Mouse (Mus musculus): ENCODE results near the gene Prkn.

The Prkn gene

DNA sequence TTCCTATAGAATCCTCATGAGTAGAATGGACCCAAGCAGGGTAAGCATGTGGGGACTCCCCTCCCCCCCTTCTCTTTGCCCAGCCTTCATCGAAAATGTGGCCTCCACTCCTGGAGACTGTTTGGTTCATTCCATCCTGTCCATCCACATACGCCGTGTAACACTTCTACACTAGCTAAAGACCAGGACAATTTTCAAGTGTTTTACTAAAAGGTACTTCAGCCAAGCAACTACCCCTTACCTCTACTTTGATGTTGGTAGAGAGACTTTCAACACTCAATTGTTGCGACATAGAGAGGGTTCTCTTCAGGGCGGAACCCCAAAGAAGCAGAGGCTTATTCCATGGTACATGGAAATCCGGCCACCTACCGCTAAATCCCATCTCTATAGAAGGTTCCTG lies 823.3 kb downstream of the Prkn start:
- DNase-seq = no peak

DNA sequence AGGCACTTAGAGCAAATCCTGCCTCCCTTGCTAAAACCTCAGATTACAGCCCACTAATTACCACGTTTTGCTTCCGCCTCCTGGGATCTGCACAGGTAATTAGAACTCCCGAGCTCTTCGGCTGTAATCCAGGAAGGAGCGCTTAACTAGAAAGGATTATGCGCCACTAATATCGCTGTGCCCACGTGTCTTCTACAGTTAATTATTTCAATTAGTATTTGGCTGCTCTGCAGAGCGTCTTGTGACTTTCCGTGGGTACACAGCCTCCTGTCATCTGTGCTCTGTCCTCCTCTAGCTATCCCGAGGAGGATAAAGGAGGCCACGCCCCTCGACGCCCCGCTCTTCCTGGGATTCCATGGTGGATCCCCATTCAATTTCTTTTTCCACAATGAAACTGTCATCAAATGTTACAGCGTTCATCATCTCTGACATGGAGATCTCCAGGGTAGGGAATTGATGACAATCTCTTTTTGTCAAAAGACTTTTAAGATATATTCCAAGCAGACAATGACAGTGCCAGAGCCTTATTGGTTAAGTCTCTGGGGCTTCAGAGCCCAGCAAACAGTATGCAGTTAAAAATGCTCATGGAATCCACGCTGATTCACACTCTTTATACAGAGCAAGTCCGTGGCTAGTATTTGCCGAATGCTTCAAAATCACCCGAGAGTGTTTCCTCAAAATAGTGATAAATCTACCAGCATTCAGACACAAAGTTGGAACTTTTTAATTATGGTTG lies 824.6 kb downstream of the Prkn start:
- no peak for DNase-seq

DNA sequence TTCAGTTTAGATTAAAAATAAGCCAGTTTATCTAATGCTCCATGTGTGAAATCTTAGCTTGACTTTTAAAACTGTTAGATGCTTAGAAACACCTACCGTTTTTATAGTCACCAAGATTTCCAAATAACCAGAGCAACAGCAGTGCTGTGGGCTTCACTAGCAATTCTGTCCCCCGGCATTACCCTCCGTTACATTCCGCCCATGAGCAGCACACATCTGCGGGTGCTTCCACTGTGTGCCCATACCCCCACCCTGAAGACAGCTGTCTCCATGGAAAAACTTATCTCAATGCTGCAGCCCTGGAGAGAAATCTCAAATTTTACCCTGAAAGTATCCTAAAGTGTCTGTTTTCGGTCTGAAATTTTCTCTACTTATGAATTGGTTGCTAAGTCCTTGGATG lies 839.5 kb downstream of the Prkn start:
- DNase-seq = no peak

DNA sequence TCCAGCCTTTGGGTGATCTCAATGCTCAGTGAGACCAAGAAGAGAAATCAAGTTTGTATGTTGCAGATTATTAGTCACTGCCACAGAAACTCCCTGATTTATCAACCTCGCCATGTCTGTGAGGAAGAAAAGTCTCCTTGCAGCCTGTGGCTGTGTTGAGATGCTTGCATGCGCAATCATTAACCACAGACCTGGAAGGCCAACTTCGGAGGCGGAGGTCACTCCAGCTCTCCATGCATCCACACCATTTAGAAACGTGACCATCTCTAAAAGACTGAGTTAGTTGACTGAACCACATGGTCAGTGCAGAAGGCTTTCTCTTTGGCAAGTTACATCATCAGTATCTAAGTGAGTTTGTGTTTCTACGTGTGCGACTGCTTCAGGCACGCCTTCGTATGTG lies 840.3 kb downstream of the Prkn start:
- no peak for DNase-seq

DNA sequence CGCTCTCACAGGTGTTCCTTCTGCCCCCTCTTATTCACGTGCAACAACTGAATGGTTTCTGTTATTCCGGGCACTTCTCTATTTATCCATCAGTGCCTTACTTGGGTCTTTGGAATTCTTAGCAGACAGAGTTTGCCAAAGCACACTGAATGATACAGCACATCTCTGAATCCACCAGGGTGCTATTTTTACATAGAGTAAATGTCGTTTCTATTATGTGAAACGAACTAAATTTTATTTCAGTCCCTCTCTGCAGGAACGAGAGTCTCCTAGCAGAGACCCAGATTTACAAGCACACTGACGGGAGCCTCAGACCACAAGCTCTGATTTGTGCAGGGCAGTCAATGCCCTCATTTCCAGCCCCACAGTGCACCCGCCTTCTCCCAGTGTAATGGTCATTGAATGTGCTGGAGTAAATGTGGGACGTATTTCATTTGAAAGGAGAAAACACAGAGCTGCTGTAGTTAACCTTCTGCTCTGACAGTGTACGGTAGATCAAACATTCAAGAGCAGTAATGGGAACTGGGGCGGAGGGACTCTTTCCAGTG lies 841.7 kb downstream of the Prkn start:
- DNase-seq = no peak

DNA sequence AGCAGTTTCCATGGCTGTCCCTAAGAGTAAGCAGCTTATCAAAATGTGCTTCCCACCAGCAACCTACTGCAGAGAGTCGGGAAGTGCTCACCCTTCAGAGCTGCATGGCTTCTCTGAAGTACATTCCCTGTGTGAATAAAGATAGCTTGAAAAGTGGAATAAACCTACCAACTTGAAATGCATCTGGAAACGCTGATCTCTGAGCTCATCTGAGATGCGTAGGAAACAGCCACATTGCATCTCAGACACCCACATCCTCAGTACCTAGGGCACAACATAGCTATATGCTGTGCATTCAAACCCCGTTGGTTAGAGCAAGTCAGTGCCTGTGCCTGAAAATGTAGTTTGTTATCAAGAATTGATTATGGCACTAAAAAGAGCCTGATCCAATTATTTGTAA lies 864.8 kb downstream of the Prkn start:
- no peak for DNase-seq

DNA sequence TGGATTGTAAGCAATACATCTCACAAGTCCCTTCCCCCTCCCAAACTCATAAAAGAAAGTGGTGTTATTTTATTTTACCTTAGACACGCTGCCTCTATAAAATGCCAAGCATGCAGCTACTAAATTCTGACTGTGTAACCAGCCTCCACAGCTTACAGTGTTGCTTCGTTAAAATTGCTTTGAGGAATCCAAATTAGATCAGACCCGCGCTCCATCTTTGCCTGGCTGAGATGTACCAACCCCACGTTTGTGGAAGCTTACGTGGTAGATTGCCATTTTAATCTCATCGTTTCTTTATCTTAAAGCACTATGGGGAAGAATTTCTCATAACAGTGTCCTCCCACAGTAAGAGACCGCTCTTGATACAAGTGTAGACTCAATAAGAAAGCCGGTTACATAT lies 865.6 kb downstream of the Prkn start:
- DNase-seq = no peak

DNA sequence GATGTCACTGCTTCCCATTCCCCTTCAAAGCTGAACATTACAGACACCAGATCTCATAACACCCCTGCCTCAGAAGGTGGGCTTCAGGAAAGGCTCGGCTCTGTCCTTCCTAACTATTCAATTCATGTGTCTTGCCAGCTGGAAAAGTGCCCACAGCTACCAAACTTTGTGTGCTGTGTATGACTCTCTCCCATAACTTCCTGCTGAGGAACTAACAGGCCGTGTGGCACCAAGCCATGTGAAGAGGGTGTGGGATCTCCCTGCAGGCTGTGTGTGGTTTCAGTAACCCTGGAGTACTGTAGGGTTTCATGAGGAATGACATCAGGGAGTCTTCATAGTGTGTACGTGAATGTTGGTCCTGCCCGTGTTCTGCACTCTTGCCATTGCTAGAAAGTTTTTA lies 871.9 kb downstream of the Prkn start:
- no peak for DNase-seq

DNA sequence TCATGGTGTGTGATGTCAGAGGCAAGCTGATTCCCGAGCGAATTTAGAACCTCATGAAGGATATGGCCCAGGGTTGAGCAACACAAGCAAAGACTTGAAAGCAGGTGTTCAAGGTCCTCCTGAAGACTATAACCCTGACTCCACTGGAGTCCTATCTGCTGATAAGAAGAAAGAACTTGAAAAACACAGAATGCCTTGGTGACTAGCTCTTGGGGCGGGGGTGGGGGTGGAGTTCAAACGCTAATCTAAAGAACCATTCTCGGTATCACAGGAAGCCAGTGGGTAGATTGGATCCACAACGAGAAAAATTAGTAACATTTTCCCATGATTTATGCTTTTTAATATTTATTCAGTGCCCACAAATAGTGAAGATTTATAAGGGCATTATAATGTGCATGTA lies 879.6 kb downstream of the Prkn start:
- DNase-seq = no peak

DNA sequence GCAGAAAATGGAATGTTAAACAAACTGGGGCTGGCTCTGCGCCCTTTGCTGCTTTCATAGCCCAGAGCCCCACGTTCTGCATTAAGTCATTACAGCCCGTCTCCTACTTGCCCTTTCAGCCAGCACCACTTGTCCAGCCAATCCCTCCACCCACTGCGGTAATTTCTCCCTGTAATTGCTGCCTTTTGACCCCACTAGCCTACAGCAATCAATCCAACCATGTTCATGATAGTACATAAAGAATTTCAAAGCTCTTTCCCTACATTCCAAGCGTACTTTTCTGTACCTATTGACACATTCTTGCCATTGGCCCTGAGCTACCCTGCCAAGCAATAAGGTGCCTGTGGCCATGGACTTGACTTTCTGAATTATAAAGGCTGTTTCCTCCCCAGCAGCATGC lies 881.7 kb downstream of the Prkn start:
- no peak for DNase-seq

DNA sequence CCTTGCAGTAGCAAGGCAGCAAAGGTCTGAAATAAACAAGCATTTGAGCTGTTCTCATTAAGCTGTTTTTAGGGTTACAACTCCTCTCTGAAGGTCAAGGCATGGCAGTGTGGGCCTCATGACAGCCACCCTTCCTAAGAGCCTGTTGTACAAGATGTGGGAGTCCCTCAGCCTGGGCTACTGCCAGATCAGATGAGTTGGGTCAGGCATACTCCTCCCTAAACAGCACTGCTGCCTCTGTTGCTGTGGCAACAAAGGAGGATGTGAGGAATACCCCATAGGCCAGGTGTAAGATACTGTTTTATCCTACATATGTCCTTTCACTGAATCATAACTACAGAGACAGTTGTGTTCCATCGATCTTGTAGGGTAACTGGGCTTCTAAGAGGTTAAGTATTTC lies 882.3 kb downstream of the Prkn start:
- no peak for DNase-seq

DNA sequence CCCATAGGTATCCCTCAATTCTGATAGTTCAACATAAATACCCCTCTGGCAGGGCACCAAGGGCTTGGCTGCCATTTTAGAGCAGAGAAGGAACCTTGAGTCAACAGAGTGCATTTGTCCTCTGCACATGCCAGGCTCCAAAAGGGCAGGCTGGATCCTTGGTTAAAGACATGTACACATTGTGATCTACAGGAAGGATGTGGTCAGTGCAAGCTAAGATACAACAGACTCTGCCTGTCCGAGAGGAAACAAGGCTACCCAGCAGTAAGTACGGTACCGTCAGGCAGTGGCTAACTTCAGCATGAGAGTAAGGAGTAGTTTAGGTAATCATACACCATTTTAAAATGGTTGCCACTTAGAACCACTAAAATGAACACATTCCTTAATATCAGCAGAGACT lies 884.0 kb downstream of the Prkn start:
- DNase-seq = no peak

DNA sequence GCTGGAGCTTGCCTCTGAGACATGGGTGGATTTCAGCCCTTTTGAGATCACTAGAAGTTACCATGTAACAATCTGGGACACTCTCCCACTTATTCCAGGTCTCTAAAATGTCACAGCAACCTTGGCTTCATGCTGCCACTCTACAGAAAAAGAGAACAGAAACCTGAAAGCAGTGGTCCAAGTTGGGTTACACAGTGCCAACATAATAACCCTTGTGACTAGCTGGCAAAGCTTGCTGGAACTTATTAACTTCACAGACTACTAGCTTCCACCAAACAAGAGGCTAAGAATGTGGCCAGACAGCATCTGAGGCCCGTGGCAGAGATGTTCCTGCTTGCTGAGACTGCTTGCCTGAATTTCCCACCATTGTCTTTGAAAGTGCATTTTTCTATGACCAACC lies 886.9 kb downstream of the Prkn start:
- DNase-seq = no peak

DNA sequence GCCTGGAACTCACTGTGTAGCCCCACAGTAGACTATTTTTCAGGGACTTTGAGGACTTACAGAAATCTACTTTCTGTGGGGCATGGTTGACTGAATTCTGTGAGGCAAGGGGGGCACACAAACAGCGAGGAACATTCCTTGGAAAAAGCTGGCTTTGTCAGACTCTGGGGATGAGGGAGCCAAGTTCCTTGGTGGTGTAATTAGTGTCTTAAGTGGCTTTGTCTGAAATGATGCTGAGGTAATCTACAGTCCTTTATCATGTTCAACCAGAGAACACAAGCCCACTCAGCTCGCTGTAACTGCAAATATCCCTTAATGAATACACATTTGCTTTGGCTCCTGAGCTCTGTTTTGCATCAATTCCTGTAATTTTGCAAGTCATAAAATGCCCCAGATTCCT lies 888.1 kb downstream of the Prkn start:
- DNase-seq = no peak

DNA sequence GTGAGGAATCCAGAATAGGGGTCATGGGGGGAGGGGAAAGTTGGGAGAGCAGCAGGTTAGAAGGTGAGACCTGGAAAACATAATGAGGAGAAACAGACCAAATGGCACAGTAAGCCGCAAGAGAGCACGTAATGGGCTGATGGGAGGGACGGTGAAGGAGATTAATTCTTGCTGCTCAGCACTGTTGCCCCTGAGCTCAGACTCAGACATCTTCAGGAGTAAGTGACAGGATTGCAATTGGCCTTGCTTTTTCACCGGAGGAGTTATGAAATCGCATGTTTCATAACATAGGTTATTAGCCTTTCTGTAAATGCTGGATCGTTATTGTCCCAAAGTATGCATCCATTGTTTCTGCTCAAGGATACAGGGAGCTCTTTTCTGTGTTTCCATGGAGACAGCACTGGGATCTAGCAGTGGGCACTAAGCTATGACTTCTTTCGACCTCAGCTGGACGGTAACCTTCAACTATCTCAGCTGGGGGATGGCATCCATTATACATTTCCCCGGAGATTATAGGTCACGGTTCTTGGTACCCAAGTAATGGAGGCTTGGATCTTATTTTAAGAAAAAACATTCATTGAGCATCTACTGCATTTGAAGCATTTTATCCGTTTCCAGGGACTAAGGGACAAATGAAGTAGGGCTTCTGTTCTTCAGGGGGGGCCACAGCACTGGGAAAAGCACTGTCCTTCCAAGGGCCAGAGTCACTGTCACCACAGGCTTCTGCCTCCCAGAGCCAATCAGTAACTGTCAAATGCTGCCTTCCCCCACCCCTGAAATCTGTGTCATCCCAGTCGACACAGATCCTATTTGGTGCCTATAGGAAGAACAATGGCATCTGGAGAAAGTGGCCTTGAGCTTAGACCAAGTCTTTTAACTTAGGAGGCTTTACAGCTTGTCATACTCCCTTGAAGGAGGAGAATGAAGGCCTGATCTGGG lies 890.7 kb downstream of the Prkn start:
- no peak for DNase-seq

DNA sequence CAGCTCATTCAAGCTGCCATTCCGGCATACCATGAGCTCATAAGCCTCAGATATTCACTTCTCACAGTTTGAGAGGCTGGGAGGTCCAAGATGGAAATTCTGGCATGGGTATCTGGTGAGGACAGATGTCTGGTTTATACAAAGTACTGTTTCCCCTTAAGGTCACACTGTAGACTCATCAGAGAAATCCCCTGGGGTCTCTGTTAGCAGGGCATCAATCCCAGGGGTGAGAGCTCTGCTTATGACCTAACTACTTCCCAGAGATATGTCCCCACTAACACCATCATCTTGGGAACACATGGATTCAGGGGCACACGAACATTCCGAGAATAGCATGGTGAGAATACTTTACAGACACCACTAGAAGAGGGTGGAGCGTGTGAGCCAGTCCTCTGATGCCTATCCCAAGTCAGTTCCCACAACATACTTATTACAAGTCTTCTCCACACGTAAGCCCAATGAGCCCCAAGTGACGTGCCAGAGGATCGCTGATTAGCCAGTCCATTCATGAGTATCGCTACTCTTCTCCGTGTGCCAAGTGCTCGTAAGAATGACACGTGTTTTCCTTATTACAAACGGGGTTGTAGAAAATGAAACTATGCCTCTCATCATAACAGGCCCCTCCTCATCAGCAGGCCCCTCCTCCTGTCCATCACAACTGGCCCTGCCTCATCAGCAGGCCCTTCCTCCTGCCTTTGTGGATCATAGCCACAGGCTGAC lies 895.1 kb downstream of the Prkn start:
- DNase-seq = no peak

DNA sequence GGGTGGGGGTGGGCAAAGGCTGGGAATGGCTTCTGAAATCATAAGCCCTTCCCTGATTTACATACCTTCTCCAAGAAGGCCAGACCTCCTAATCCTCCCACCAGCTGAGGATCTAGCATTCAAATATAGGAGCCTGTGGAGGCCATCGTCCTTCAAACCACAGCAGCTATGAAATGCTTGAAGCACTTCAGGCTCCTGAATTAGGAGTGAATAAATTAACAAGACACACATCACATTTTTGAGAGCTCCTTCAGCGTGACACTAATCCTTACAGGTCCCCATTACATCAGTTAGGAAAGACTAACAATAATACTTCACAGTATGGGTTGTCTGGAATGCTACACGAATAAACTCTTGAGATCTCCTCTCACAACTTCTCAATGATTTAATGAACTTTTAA lies 896.3 kb downstream of the Prkn start:
- DNase-seq = no peak

DNA sequence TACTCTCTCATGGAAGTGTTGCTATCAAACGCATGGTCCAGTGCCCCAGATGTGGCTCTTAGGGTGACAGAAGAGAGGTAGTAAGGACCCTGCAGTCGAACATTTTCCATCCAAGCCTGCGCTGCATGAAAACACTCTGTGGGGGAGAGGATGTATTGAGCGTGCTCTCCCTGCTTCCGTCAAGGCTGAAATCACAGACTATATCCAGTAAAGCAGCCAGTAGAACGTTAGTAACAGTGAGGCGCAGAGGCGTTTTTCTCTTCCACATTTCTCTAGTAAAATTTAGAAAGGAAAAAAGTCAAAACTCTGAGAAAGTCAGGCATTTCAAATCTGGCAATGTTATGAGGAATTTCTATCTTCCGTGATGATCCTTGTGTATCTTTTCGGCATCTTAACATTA lies 897.7 kb downstream of the Prkn start:
- DNase-seq = no peak

DNA sequence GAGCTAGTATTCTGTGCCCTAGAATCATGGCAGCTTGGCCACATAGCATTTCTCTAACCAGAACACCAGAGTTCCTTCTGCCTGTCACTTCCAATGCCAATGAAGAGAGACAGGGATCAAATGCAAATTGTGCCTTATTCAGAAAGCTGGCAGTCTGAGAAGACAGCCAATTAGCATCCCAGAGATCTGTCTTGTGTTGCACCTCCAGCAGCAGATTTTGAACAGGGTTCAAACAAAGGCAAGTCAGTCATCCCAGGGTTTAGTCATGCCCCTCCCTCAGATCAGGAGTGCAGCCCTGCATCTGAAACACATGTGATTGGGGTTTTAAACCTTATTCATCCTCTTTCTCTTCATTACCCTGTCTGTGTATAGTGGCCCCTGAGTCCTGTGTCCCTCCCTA lies 900.5 kb downstream of the Prkn start:
- no peak for DNase-seq

DNA sequence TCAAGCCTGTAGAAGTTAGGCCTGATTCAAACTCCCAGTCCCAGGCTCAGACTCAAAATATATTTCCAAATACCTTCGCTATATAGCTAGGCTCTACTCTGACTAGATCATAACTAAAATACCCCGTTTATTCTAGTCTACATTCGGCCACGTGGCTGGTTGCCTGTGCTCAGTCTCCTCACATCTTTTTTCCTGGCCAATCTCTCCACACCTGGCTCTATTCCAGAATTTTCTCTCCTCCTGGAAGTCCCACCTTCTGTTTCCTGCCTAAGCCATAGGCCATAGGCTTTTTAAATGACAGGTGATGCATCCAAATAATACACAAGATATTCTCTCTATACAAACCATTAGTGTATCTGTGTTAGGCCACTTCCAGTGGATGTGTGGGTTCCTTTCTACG lies 901.0 kb downstream of the Prkn start:
- DNase-seq = no peak

DNA sequence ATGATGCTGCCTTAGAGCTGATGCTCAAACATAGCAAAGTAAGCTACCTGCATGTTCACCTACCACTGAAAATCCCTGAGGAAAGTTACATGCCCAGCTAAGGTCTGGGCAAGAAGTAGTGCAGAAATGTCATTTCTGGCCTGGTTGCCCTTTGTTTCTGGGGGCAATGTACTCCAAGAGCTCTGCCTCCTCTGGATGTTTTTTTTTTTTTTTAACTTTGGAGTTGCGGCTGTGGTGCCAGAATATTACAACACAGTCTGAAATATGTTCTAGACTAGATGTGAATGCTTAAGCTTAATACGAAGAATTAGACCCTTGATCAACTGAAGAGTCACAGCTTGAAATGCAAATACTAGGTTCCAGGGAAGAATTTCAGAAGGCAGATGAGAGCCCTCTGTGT lies 911.1 kb downstream of the Prkn start:
- DNase-seq = no peak

DNA sequence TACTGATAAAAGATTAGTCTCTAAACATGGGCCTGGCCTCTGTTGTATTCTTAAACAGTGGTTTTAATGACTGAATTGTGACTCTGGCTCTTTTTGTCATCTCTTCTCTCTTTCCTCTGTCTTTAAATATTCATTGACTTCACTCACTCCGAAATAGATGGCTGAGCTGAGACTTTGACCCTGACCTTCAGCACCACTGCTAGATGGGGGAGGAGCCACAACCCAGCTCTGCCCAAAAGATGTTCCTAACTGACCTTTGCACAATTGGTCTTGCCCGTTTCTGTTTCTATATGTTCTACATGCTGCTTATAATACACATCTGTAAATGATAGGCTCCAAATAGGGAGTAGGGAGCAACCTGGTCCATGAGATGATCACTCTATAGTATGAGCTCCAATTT lies 912.5 kb downstream of the Prkn start:
- no peak for DNase-seq

DNA sequence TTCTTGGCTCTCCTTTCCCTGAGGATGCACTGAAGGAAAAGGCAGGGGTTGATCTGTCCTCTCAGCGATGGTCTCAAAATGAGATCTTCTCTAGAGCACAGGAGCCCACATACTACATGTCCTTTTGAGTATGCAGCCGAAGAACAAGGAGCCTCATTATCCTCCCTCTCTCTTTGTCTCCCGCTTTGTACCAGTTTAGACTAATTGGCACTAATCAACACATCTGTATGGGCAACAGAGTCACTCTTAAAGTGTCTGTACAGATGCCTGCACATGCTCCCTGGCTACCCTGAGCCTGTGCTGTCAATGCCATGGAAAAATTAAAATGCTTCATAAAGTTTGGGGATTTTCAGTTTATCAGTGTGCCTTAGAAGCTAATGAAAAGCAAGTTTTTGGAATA lies 924.9 kb downstream of the Prkn start:
- DNase-seq = no peak

Data from spleen, adult 18-20 months (tissue).